Mouse (Mus musculus): ENCODE results near the gene P2rx3.

Gene P2rx3

DNA sequence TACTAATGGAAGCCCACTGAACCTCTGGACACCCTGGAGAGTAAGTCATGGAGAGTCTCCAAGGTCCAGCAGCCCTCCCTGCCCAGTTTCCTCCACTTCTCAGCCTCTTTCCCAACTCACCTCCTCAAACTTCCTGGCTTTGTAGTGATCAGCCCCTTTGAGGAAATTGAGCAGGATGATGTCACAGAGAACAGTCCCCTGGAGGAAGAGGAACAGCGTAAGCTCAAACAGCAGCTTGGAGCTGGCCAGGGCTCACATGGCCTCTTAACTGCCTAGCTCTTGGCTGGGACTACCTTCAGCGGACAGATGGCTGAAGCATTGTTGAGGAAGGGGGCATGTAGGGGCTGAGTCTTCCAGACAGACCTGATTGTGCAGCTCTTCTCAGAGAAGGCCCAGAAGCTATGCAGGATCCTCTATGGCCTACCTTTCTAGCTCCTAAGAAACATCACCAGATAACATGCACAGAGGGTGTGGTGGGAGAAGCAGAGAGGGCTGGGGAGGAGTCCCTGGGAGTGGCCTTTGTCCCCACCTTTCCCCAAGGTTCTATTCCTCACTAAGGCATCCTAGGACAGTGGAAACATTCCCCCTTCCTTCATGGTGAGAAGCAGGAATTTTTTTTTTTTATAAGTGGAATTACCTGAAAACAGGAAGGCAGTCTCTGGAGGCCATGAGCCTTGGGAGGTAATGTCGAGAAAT lies 37.6 kb downstream of the P2rx3 start:
- in situ Hi-C loops (cut with MboI, MseI) = loop anchor here in 1 of 2 experiments (10.0 kb wide), 1 partner anchor 565 kb away; no protein-coding TSS in a partner anchor

- in situ Hi-C loops (cut with MboI, MseI) = loop anchor here in 1 of 2 experiments (10.0 kb wide), 1 partner anchor 568 kb away; no protein-coding TSS in a partner anchor
Observed at GRCm38 (mm10) chr2:84996376-84996775, 40.9 kb downstream of the P2rx3 start.

- in situ Hi-C loops (cut with MboI, MseI) = no loop called here
Observed at GRCm38 (mm10) chr2:84987930-84988329, 49.3 kb downstream of the P2rx3 start, which contains the start of gene Prg3. Prg3 (plus strand) TSS chr2:84988215.

- in situ Hi-C loops (cut with MboI, MseI) = no loop called here
Observed at GRCm38 (mm10) chr2:84980188-84980587, 57.1 kb downstream of the P2rx3 start, which contains the start of gene Prg2. Prg2 (plus strand) TSS chr2:84980461.

DNA sequence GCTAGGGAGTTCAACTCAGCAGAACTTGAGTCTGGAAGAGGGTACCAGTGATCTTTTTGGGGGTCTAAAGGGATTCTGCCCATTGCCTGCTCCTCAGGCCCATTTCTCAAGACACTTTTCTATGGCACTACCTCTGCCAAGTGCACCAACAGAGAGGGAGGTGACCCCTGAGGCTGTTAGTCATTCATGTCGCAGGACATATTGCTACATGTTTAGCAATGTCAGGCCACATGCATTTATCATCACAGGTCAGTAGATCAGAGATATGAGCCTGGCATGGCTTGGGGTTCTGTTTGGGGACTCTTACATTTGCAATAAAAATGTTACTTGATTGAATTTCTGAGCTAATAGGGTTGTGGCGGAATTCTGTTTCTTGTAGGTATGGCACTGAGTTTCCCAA lies 61.7 kb downstream of the P2rx3 start:
- in situ Hi-C loops (cut with MboI, MseI) = no loop called here

DNA sequence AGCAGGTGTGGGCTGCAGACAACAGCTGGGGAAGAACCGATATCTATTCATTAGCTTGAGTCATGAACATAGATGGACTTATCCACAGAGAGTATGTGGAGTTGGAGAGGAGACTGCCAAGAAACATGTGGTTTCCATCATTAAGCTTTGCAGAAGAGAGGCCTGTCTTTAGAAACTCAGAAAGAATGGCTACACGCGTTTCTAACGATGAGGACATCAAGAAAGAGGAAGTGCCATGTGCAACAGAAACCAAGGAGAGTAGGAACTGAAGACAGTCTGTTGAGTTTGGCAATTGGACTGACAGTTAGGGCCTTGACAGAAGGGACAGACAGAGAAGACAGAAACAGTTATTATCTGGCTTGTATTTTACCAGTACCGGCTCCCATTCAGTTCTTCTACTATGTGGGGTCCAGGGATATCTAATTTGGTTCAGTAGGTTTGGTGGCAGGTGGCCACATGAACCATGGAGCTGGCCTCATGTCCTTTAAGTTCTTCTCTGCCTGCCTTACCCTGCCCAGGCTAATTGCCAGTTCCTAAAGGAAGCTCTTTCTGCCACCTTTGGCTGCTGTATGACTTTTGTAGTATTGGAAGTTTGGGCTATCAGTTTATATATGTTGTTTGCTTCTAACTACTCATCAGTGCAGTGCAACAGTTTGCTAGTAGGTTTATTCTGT lies 69.8 kb downstream of the P2rx3 start:
- in situ Hi-C loops (cut with MboI, MseI) = loop anchor here in 1 of 2 experiments (25.0 kb wide), 1 partner anchor 1580 kb away; no protein-coding TSS in a partner anchor

DNA sequence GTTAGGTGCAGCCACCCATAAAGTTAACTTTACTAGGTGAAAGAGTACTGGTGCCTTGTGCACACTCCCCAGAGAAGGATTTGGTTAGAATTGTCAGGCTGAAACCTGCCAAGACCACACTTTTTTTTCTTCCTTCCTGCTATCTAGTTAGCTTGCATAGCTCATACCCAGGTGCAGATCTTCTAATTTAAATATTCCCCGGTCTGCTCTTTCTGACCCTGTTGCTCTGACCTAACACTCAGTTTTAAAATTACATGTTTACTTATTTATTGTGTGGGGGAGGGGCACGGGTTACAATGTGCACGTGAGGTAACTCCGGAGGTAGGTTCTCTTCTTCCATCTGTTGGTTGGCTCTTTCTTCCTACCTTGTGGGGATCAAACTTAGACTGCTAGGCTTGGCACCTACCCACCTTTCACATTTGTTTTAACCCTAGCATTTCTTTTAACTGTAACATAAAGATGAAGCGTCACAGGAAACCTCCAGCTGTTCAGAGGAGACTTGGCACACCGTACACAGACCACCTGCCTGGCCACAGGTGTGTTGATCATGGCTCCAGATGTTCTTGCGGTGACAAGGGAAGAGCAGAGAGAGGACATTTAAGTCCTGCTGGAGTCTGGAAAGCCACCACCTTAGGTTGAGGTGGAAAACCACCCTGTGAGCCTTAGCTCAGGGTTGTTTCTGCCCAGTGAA lies 73.0 kb downstream of the P2rx3 start:
- in situ Hi-C loops (cut with MboI, MseI) = loop anchor here in 1 of 2 experiments (25.0 kb wide), 1 partner anchor 1577 kb away; no protein-coding TSS in a partner anchor

- in situ Hi-C loops (cut with MboI, MseI) = loop anchor here in 1 of 2 experiments (25.0 kb wide), 1 partner anchor 1576 kb away; no protein-coding TSS in a partner anchor
Observed at GRCm38 (mm10) chr2:84962906-84963507, 74.3 kb downstream of the P2rx3 start.

DNA sequence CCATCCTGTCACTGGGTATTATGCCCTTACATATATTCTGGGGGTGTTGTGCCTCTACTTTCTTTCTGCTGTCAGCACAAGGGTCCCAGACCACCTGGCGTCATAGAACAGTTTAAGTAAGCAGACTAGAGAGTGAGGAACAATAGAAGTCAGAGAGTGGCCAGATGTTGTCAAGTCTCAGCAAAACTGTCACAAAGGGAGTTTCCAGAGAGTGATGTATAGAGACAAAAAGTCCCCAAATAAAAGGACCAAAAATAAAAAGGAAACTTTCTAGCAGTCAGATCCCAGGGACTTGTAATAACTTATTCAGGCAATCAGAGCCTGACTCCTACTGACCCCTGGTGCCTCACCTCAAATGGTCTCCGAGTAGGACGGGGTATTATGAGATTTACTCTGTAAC lies 75.4 kb downstream of the P2rx3 start:
- in situ Hi-C loops (cut with MboI, MseI) = loop anchor here in 1 of 2 experiments (25.0 kb wide), 1 partner anchor 1575 kb away; no protein-coding TSS in a partner anchor

- in situ Hi-C loops (cut with MboI, MseI) = loop anchor here in 1 of 2 experiments (25.0 kb wide), 1 partner anchor 1574 kb away; no protein-coding TSS in a partner anchor
Observed at GRCm38 (mm10) chr2:84961300-84961699, 76.0 kb downstream of the P2rx3 start.

- in situ Hi-C loops (cut with MboI, MseI) = loop anchor here in 1 of 2 experiments (5.0 to 25.0 kb wide), 2 partner anchors 49 to 1571 kb away; no protein-coding TSS in a partner anchor
Observed at GRCm38 (mm10) chr2:84958588-84959264, 78.5 kb downstream of the P2rx3 start.

DNA sequence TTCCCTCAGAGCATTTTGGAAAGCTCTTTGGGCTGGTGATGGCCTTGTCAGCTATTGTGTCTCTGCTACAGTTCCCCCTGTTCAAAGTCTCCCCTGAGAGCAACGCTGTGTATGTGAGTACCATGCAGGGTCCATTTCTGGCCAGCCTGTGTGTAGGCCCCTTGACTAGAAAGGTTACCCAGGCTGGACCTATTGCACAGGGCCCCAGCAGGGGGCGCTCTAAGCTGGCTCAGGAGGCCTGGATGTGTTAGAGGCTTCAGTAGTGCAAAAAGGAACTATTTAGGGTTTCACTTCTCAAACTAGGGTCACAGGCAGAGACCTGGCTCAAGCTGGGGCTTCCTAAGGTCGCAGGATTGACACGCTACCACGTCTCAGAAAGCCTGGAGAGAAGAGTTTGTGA lies 81.0 kb downstream of the P2rx3 start:
- in situ Hi-C loops (cut with MboI, MseI) = loop anchor here in 1 of 2 experiments (5.0 to 25.0 kb wide), 2 partner anchors 51 to 1569 kb away; no protein-coding TSS in a partner anchor

- in situ Hi-C loops (cut with MboI, MseI) = loop anchor here in 1 of 2 experiments (5.0 to 25.0 kb wide), 2 partner anchors 52 to 1568 kb away; no protein-coding TSS in a partner anchor
Observed at GRCm38 (mm10) chr2:84955435-84955834, 81.8 kb downstream of the P2rx3 start.

- in situ Hi-C loops (cut with MboI, MseI) = loop anchor here in 1 of 2 experiments (25.0 kb wide), 1 partner anchor 1565 kb away; no protein-coding TSS in a partner anchor
Observed at GRCm38 (mm10) chr2:84952693-84953092, 84.6 kb downstream of the P2rx3 start.

DNA sequence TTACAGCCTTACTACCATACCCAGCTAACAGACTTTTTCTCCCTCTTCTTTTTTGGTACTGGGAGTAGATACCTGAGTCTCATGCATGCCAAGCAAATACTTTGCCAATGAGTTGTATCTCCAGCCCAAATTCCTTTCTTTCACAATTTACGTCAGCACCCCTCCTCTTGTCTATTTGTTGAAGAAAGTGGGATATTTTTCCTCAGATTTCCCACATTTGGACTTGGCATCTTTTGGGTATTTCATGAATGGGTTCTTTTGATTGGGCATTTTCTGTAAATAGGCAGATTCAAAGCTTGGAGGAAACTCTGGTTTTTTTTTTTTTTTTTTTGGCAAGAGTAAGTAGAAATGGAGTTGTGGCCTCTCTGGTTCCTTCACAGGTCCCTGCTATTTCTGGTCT lies 85.0 kb downstream of the P2rx3 start:
- in situ Hi-C loops (cut with MboI, MseI) = loop anchor here in 1 of 2 experiments (25.0 kb wide), 1 partner anchor 1565 kb away; no protein-coding TSS in a partner anchor

- in situ Hi-C loops (cut with MboI, MseI) = loop anchor here in 1 of 2 experiments (25.0 kb wide), 1 partner anchor 1564 kb away; no protein-coding TSS in a partner anchor
Observed at GRCm38 (mm10) chr2:84951027-84951426, 86.2 kb downstream of the P2rx3 start.

- in situ Hi-C loops (cut with MboI, MseI) = loop anchor here in 1 of 2 experiments (5.0 kb wide), 1 partner anchor 94 kb away; no protein-coding TSS in a partner anchor
Observed at GRCm38 (mm10) chr2:84948721-84949120, 88.5 kb downstream of the P2rx3 start.

Data from T-helper 17 cell (primary cell).